Mouse (Mus musculus) effector memory CD4-positive, alpha-beta T cell, adult 5 months (primary cell): ENCODE data around the gene Dek. TPM values are rescaled to one million over a fixed set of nuclear protein-coding genes. Genes with fewer than 3 reads are reported as not detected.

Experiments used
- polyA plus RNA-seq: library from polyadenylated mRNA; unstranded; fragments of 100-300 nt; shearing (Covaris generic); gene quantifications from one replicate; pipeline ENCODE4 v1.2.1, GENCODE M21; 2017

The Dek gene
- 188 TPM for polyA plus RNA-seq

DNA sequence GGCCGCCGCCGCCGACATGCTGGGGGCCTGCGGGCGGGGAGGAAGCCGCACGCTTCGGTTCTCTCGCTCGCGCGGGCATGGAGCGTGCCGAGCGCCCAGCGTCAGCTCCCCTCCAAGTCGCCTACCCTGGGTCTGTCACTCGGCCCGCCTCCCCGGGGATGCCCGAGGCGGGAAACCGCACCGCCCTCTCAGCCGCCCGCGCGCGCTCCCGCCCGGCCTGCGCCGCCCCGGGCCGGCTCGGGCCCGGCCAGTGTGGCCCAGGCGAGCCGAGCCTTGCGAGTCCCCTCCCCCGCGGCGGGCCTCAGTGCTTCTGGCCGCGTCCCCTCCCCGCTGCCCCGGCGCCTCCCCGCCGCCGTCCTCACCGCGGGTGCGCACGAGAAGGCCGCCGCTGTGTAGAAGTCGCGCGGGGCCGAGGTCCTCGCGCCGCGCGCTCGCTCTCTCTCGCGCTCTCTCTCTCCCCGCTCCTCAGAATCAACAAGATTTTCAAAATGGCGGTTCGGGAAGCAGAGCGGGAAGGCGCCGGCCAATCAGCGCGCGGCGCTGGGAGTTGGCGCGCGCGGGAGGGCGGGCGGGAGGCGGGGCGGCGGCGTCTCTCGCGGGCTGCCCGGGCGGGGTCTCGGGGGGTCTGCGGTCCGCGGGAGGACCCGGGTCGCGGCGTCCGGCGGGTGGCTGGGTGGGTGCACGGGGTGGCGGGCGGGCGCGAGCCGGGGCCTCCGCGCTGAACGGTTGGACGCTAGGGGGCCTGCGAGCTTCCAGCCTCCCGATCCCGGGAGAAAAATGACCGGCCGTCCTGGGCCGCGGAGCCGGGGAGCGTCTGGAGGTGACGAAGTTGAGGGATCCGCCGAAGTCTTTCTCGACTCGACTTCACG, at the start of gene Dek:
Gene Dek (minus strand): TSS at position 491 of the 869 bp plus-strand sequence.

GRCm38 (mm10) chr13:47122537-47123430, 16.8 kb upstream of the Dek start, which contains the start of gene Rnf144b:
Gene Rnf144b, plus strand, starts transcription at chr13:47122656.

GRCm38 (mm10) chr13:47044617-47044947, 61.4 kb downstream of the Dek start, which contains the start of gene Tpmt:
Gene Tpmt, minus strand, starts transcription at chr13:47044737.

GRCm38 (mm10) chr13:47043030-47043680, 62.8 kb downstream of the Dek start, which contains the start of gene Kdm1b:
Gene Kdm1b, plus strand, starts transcription at chr13:47043499.

Other genes with a start within 250 kb of the Dek start
- 12.0 TPM for gene Kif13a, start 176.3 kb downstream of the Dek start, polyA plus RNA-seq
- 0.21 TPM for gene Nhlrc1, start 91.4 kb downstream of the Dek start, polyA plus RNA-seq
- gene Kdm1b, start 62.7 kb downstream of the Dek start, polyA plus RNA-seq, result 19.2 TPM
- 1.9 TPM for gene Tpmt, start 61.5 kb downstream of the Dek start, polyA plus RNA-seq
- not detected for gene Rnf144b, start 16.5 kb upstream of the Dek start, polyA plus RNA-seq